Mouse (Mus musculus) stomach, embryonic 16.5 days (tissue): ENCODE measurements around the gene Msmb. TPM values are rescaled to one million over a fixed set of nuclear protein-coding genes. Genes with fewer than 3 reads are reported as not detected.

Experiments
- ATAC-seq: fragments of 200-750 bp; cut with Nextera tagmentation; 2 replicates; pipeline ENCODE4 v1.8.0; 2017; ENCODE audit warnings: moderate number of reproducible peaks, moderate TSS enrichment; ENCODE audit not compliant: insufficient read depth, low FRiP score
- H3K27ac ChIP-seq: fragments of 300-500 bp; sonication (generic); 2 replicates; pipeline ENCODE4 v1.5.1; 2014; ENCODE audit warnings: low read length
- H3K27me3 ChIP-seq: fragments of 300-500 bp; sonication (generic); 2 replicates; pipeline ENCODE4 v1.6.1; 2014; ENCODE audit warnings: low read length, control low read depth, mixed read lengths; ENCODE audit not compliant: control insufficient read depth, insufficient read depth
- H3K36me3 ChIP-seq: fragments of 300-500 bp; sonication (generic); 2 replicates; pipeline ENCODE4 v1.6.1; 2014; ENCODE audit warnings: low read length; ENCODE audit not compliant: control insufficient read depth, insufficient read depth
- H3K4me1 ChIP-seq: fragments of 300-500 bp; sonication (generic); 2 replicates; pipeline ENCODE4 v1.6.1; 2014; ENCODE audit warnings: low read length, control low read depth, mixed read lengths; ENCODE audit not compliant: control insufficient read depth, insufficient read depth
- H3K4me2 ChIP-seq: fragments of 300-500 bp; sonication (generic); 2 replicates; pipeline ENCODE4 v1.6.1; 2014; ENCODE audit warnings: low read depth, low read length, mixed read lengths
- H3K4me3 ChIP-seq: fragments of 300-500 bp; sonication (generic); replicated peaks from 2 replicates; pipeline ENCODE4 v1.5.1; 2014; ENCODE audit warnings: mild to moderate bottlenecking, low read length
- H3K9ac ChIP-seq: fragments of 300-500 bp; sonication (generic); 2 replicates; pipeline ENCODE4 v1.6.1; 2014; ENCODE audit warnings: low read length
- H3K9me3 ChIP-seq: fragments of 300-500 bp; sonication (generic); replicated peaks from 2 replicates; pipeline ENCODE4 v1.6.1; 2016; ENCODE audit warnings: low read length, control low read depth; ENCODE audit not compliant: control insufficient read depth
- WGBS: fragments of 180-500 bp; shearing (Covaris S2); extraction: QIAGEN DNeasy Blood & Tissue Kit; methylation state at CpG from one replicate; pipeline ENCODE4 v1.1.7; 2014; 5-methylcytosine and 5-hydroxymethylcytosine counted together
- polyA plus RNA-seq: library from polyadenylated mRNA; unstranded; fragments of >200 nt; fragmentation: Nextera tagmentation; extraction: Ambion mirVana; gene quantifications from 2 replicates; pipeline ENCODE4 v1.2.1, GENCODE M21; 2015

Gene Msmb
- not detected in 2 replicates for polyA plus RNA-seq

DNA sequence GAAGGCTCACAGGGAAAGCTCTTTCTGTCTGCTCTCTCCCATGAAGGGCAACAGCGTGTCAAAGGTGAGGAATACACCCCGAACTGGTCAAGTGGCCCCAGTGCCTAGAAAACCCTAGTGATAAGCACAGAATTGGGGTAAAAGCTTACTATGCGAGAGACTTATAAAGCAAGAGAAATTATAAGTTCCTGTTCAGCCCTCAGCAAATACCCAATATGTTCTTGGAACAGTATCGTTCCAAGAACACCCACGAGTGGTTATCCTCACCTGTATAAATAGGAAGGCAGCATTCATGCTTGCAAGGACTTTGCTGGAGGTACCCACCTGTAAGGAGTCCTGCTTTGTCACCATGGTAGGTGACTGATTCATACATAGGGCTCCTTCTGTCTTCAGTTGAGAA, at the start of gene Msmb:
TSS of gene Msmb (plus strand) at position 301 of the 400 bp plus-strand sequence.
- H3K4me1 ChIP-seq: no peaks in the 10 kb centered on the region
- WGBS: 81% methylated on average over 5 of the region's 5 CpGs

GRCm38 (mm10) chr14:32093018-32093417, 48.8 kb upstream of the Msmb start:
- no peak overlapping the region for H3K27ac ChIP-seq
- no peak overlapping the region for H3K4me3 ChIP-seq
- H3K9me3 ChIP-seq: no peaks in the 10 kb centered on the region
- 0 out of 2 replicates have a peak, but pooled peaks cover 4% of the 10 kb centered on the region for H3K4me1 ChIP-seq
- no peak overlapping the region for H3K9ac ChIP-seq
- WGBS: 56% methylated on average over 1 of the region's 1 CpGs
- ATAC-seq: no peak
- H3K4me2 ChIP-seq: no peak overlapping the region
- H3K27me3 ChIP-seq: no peaks in the 10 kb centered on the region
- H3K36me3 ChIP-seq: peaks cover 20% of the 10 kb centered on the region; the same call in 1 of the 2 replicates

More for the DNA sequence above, at the start of gene Msmb:
- no peak for ATAC-seq
- Histone ChIP-seq H3K9me3 (no peaks in the 10 kb centered on the region), H3K27ac (no peak within 1 kb of the TSS), H3K9ac (no peak within 1 kb of the TSS), H3K27me3 (no peaks in the 10 kb centered on the region), H3K4me3 (no peak within 1 kb of the TSS), H3K36me3 (no peaks in the 10 kb centered on the region), H3K4me2 (no peak within 1 kb of the TSS)

DNA sequence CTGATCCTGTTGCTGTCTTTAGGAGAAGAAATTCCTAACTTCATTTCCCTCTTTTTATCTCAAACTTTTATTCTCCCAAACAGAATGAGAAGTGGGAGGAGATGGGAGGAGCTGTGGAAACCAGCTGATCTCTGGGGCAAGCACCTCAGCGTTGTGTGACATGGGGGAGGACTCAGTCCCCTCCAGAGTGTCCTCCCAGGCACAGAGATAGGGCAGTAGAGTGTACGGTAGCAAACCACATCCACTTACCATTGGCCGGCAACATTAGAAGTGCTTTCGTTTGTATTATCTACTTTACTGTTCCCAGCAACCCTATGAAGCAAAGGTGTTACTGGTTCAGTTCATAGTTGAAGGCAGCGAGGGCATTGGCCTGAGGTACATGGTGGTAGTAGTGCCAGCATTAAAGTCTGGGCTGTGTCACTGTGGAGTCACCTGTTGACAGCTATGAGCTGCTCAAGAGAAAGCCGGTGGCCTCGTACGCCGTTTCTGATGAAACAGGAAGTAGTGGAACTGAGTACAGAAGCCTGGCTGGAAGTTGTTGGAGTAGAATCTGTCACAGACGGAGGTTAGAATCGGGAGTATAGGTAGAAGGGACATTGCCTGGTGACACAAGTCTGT, 48.2 kb upstream of the Msmb start:
- Histone ChIP-seq H3K27me3 (no peaks in the 10 kb centered on the region), H3K4me2 (no peak overlapping the region), H3K36me3 (peaks cover 22% of the 10 kb centered on the region; the same call in 1 of the 2 replicates), H3K27ac (no peak overlapping the region), H3K9ac (no peak overlapping the region), H3K4me3 (no peak overlapping the region), H3K4me1 (0 out of 2 replicates have a peak, but pooled peaks cover 4% of the 10 kb centered on the region), H3K9me3 (no peaks in the 10 kb centered on the region)
- 84% methylated on average over 11 of the region's 11 CpGs for WGBS
- no peak for ATAC-seq

GRCm38 (mm10) chr14:32095646-32096045, 46.2 kb upstream of the Msmb start:
- no peak overlapping the region for H3K4me3 ChIP-seq
- H3K27me3 ChIP-seq: no peaks in the 10 kb centered on the region
- 0 out of 2 replicates have a peak, but pooled peaks cover 4% of the 10 kb centered on the region for H3K4me1 ChIP-seq
- peaks cover 41% of the 10 kb centered on the region for H3K36me3 ChIP-seq
- no peak overlapping the region for H3K4me2 ChIP-seq
- no peaks in the 10 kb centered on the region for H3K9me3 ChIP-seq
- no peak for ATAC-seq
- WGBS: 81% methylated on average over 5 of the region's 5 CpGs
- H3K27ac ChIP-seq: no peak overlapping the region
- H3K9ac ChIP-seq: no peak overlapping the region

DNA sequence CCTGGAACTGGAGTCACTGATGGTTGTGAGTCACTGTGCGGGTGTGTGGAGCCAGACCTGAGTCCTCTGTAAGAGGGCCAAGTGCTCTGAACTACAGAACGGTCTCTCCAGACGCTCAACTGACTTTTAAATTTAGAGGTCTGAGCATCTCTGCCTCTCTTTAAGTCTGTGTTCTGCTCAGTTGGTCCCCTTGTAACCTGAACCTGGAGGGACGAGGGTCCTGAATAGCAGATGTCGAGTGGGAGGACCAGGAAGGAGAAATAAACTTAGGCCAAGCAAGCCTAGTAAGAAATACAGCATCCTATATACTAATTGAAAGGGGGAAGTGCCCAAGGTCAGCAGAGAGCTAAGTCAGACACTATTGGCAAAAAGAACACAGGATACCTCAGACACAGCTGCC, 45.1 kb upstream of the Msmb start:
- H3K36me3 ChIP-seq: peaks cover 42% of the 10 kb centered on the region
- 82% methylated on average over 5 of the region's 5 CpGs for WGBS
- H3K4me1 ChIP-seq: no peaks in the 10 kb centered on the region
- no peak overlapping the region for H3K4me3 ChIP-seq
- no peaks in the 10 kb centered on the region for H3K27me3 ChIP-seq
- no peak overlapping the region for H3K4me2 ChIP-seq
- no peak overlapping the region for H3K27ac ChIP-seq
- no peak for ATAC-seq
- H3K9me3 ChIP-seq: no peaks in the 10 kb centered on the region
- no peak overlapping the region for H3K9ac ChIP-seq

DNA sequence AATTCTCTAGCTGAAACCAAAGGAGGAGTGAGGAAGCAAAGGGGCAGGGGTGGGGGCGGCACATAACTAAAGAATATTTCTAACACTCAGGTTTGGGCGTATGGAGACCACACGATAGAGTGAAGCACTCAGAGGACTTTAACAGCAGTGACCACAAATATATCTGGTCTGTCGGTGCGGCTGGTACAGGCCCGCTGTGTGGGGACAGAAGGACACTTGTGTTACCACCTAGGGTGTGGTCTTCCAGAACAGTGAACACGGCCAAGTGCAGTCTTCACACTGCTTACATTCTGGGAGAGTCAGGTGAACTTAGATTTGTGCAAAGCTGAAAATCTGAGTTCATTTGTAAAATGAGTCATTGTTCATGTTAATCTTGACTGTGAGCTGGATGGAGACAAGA, 44.1 kb upstream of the Msmb start:
- H3K4me3 ChIP-seq: no peak overlapping the region
- H3K27me3 ChIP-seq: no peaks in the 10 kb centered on the region
- no peak overlapping the region for H3K9ac ChIP-seq
- no peak for ATAC-seq
- no peak overlapping the region for H3K27ac ChIP-seq
- H3K4me1 ChIP-seq: no peaks in the 10 kb centered on the region
- H3K4me2 ChIP-seq: no peak overlapping the region
- 95% methylated on average over 7 of the region's 7 CpGs for WGBS
- no peaks in the 10 kb centered on the region for H3K9me3 ChIP-seq
- H3K36me3 ChIP-seq: peaks cover 38% of the 10 kb centered on the region

DNA sequence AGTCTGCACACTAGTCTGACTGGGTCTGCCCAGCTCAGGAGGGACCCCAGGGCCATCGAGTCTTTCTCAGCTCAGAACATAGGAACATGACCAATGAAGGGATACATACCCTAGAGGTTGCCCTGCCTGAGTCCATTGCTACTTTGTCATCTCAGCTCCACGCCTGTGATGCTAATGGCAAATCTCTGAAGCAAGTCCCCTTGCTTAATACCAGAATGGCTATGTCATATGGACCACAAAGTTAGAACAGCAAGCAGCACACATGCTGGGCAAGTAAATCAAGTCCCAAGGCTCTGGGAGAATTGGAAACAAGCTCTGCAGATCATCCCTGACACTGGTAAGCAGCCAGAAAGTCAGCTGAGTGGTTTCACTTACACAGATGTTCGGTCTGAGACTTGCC, 42.9 kb upstream of the Msmb start:
- H3K36me3 ChIP-seq: peaks cover 40% of the 10 kb centered on the region

GRCm38 (mm10) chr14:32103556-32103955, 38.3 kb upstream of the Msmb start:
- H3K4me2 ChIP-seq: no peak overlapping the region
- no peaks in the 10 kb centered on the region for H3K4me1 ChIP-seq
- H3K9me3 ChIP-seq: no peaks in the 10 kb centered on the region
- H3K36me3 ChIP-seq: peaks cover 24% of the 10 kb centered on the region
- H3K9ac ChIP-seq: no peak overlapping the region
- H3K27ac ChIP-seq: no peak overlapping the region
- no peaks in the 10 kb centered on the region for H3K27me3 ChIP-seq
- no peak for ATAC-seq
- WGBS: 84% methylated on average over 4 of the region's 4 CpGs
- no peak overlapping the region for H3K4me3 ChIP-seq

More for the DNA sequence above, 42.9 kb upstream of the Msmb start:
- no peak overlapping the region for H3K9ac ChIP-seq
- H3K9me3 ChIP-seq: no peaks in the 10 kb centered on the region
- H3K27ac ChIP-seq: no peak overlapping the region
- ATAC-seq: no peak
- H3K4me2 ChIP-seq: no peak overlapping the region
- H3K4me3 ChIP-seq: no peak overlapping the region
- H3K27me3 ChIP-seq: no peaks in the 10 kb centered on the region
- no peaks in the 10 kb centered on the region for H3K4me1 ChIP-seq
- 95% methylated on average over 3 of the region's 3 CpGs for WGBS

DNA sequence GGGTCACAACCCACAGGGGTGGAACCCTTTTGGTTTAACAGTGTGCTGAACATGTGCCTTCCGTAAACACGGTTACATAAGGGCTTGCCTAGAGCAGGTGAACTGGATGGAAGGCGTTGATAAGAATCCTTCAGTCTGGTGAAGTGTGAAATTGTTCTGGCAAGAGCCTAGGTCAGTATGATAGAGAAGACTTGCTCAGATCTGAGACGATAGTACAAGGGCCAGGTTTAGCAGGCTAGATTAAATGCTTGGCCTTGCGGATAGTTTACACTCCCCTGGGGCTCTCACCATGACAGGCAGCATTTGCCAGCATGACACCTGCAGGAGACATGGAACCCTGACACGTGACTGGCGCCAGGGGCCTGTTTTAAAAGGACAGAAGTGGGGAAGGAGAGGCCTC, 36.2 kb upstream of the Msmb start:
- no peak overlapping the region for H3K27ac ChIP-seq
- no peak for ATAC-seq
- 48% methylated on average over 7 of the region's 7 CpGs for WGBS
- H3K4me3 ChIP-seq: no peak overlapping the region
- H3K9ac ChIP-seq: no peak overlapping the region
- no peaks in the 10 kb centered on the region for H3K9me3 ChIP-seq
- H3K36me3 ChIP-seq: 0 out of 2 replicates have a peak, but pooled peaks cover 4% of the 10 kb centered on the region
- no peaks in the 10 kb centered on the region for H3K4me1 ChIP-seq
- H3K27me3 ChIP-seq: no peaks in the 10 kb centered on the region
- H3K4me2 ChIP-seq: no peak overlapping the region
